18 mouse cellular contexts compared by ENCODE assay signal in genomic region chr14:54175476-54175875, GRCm38 (mm10).
DNase-seq lines count a peak whose midpoint lies in the region; ATAC-seq and TF ChIP-seq lines count a peak whose summit lies in the region.
"Had no signal": no experiment of that assay in that cellular context is flagged by ENCODE, and none has a peak within 500 bp of the region (broad histone marks: within the 10 kb centered on the region; RNA-seq: fewer than 3 reads in every experiment).

No protein-coding gene starts in this region.

- no peak overlapping the region for H3K27ac ChIP-seq in lung, embryonic 14.5 days (ENCODE audit: low read depth)
- H3K27ac ChIP-seq in heart, embryonic 10.5 days = no peak overlapping the region
- H3K27ac ChIP-seq: forebrain, embryonic 12.5 days; liver, embryonic 14.5 days had no signal

- no peak for DNase-seq in lung, embryonic 14.5 days
- no peak for DNase-seq in lung, postnatal 25 days (ENCODE audit: low spot score)
- peak; percentile 54 for DNase-seq in CD4-positive, CD25-positive, alpha-beta regulatory T cell, adult 2 months (ENCODE audit: low read depth, low spot score)
- peak; percentile 67 for DNase-seq in thymus, postnatal 14 days
- DNase-seq in heart, embryonic 10.5 days (ENCODE audit: low spot score) = no peak
- DNase-seq: cerebellum, adult 9-10 months; heart, postnatal 36 days; kidney, adult 2 months; kidney, postnatal 4 days; lung, postnatal 10 days; midbrain, embryonic 14.5 days; spleen, adult 18-20 months had no signal

- whole genome bisulfite sequencing in lung, embryonic 14.5 days = 70% methylated on average over 5 of the region's 5 CpGs
- WGBS in heart, embryonic 10.5 days = 68% methylated on average over 5 of the region's 5 CpGs

- H3K4me2 ChIP-seq in lung, embryonic 14.5 days = no peak overlapping the region
- H3K4me2 ChIP-seq: forebrain, embryonic 12.5 days had no signal

- H3K9ac ChIP-seq in lung, embryonic 14.5 days = no peak overlapping the region
- H3K9ac ChIP-seq: forebrain, embryonic 12.5 days; liver, embryonic 14.5 days had no signal

- H3K36me3 ChIP-seq in lung, embryonic 14.5 days (ENCODE audit: insufficient read depth) = no peaks in the 10 kb centered on the region
- H3K36me3 ChIP-seq in heart, embryonic 10.5 days = no peaks in the 10 kb centered on the region
- H3K36me3 ChIP-seq: forebrain, embryonic 12.5 days; G1E had no signal

- peak; percentile 22 for TF ChIP-seq CTCF in lung, embryonic 14.5 days (IDR thresholded peaks at IDR 0.05; ENCODE audit: low read depth)

- no peak for ATAC-seq in lung, embryonic 14.5 days (ENCODE audit: insufficient read depth)
- peak; percentile 22 for ATAC-seq in activated CD4-positive, CD25-positive, alpha-beta regulatory T cell, adult 4 months
- no peak for ATAC-seq in cerebellum, adult (ENCODE audit: insufficient number of reproducible peaks, low FRiP score, low TSS enrichment)
- ATAC-seq: hindbrain, embryonic 16.5 days had no signal

- no peak overlapping the region for H3K4me3 ChIP-seq in lung, embryonic 14.5 days (ENCODE audit: low read depth, low read length)
- H3K4me3 ChIP-seq in heart, embryonic 10.5 days = no peak overlapping the region
- H3K4me3 ChIP-seq: forebrain, embryonic 12.5 days had no signal

- peaks cover 12% of the 10 kb centered on the region for H3K4me1 ChIP-seq in lung, embryonic 14.5 days (ENCODE audit: insufficient read depth)
- peaks cover 43% of the 10 kb centered on the region for H3K4me1 ChIP-seq in heart, embryonic 10.5 days

- no peaks in the 10 kb centered on the region for H3K27me3 ChIP-seq in lung, embryonic 14.5 days (ENCODE audit: insufficient read depth, low read length)
- H3K27me3 ChIP-seq in heart, embryonic 10.5 days (ENCODE audit: insufficient read depth, poor library complexity, severe bottlenecking) = no peaks in the 10 kb centered on the region
- H3K27me3 ChIP-seq: forebrain, embryonic 12.5 days had no signal

- no peaks in the 10 kb centered on the region for H3K9me3 ChIP-seq in lung, embryonic 14.5 days (ENCODE audit: low read depth, low read length)
- no peaks in the 10 kb centered on the region for H3K9me3 ChIP-seq in heart, embryonic 10.5 days
- H3K9me3 ChIP-seq: forebrain, embryonic 12.5 days; G1E had no signal

Comparison
In these comparisons a context has a peak if more than half of its experiments do, and no peak if none do; other contexts are left out.
1. DNase-seq: peak in CD4-positive, CD25-positive, alpha-beta regulatory T cell, adult 2 months (single experiment) and thymus, postnatal 14 days (single experiment); none in lung, embryonic 14.5 days (single experiment), lung, postnatal 25 days (single experiment) and heart, embryonic 10.5 days (single experiment).